In the genomic region with DNA sequence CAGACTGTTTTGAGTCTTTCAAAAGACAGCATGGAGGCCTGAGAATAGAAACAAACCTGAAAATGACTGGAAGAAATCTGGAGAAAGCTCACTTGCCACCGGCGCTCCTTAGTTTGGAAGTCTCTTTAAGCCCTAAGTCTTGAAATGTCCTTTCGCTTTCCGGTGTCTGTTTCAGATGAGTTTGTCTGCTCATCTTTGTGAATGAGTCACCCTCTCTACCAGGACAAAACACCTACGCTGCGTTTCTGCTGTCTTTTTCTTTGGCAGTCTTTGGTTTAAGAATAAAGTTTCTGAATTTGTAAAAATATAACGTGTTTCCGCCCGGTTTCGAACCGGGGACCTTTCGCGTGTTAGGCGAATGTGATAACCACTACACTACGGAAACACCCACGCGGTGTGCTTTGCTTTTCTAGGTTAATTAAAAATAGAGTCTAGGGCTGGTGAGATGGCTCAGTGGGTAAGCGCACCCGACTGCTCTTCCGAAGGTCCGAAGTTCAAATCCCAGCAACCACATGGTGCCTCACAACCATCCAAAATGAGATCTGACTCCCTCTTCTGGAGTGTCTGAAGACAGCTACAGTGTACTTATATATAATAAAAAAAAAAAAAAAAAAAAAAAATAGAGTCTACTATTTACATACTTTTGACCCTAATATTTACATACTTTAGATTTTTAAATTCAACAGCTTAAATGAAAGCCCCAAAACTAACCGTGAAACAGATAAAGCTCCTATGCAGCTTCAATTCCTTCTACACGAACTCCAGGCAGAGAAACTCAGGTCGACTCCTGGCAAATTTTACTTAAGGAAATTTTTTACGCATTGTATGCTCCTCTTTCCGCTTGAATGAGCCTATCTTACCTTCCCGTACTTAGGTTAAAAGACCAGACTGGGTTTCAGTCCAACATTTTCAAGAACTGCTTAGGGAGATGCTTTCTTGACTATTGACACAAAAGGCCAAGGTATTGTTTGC, we compare ENCODE assay signal across 8 mouse cellular contexts. TPM values are rescaled to one million over a fixed set of nuclear protein-coding genes. Genes with fewer than 3 reads are reported as not detected.
A peak's percentile ranks its signal among the peaks of the same experiment; 100 is the strongest.
DNase-seq lines count a peak whose midpoint lies in the region; ATAC-seq lines count a peak whose summit lies in the region.

No protein-coding gene starts in this region.

- peak; percentile 84 for ATAC-seq in intestine, embryonic 16.5 days
- ATAC-seq in megakaryocyte-erythroid progenitor cell, adult 5-6 weeks (replicated peaks; ENCODE audit: low FRiP score, low TSS enrichment, poor library complexity, severe bottlenecking): peak; percentile 68

- no peak overlapping the region for H3K9ac ChIP-seq in intestine, embryonic 16.5 days (ENCODE audit: low read depth, low read length)

- no peaks in the 10 kb centered on the region for H3K9me3 ChIP-seq in intestine, embryonic 16.5 days (ENCODE audit: control insufficient read depth, low read length)

- intact Hi-C loops in left cerebral cortex, postnatal 36 days (cut with DNase I): loop anchor here (5.0 kb wide), 1 partner anchor 98 kb away; no protein-coding TSS in a partner anchor

- H3K4me3 ChIP-seq in intestine, embryonic 16.5 days (ENCODE audit: low read length): peak overlapping the region; percentile 22

- H3K27me3 ChIP-seq in intestine, embryonic 16.5 days (replicated peaks; ENCODE audit: control insufficient read depth, insufficient read depth, low read length): peaks cover 26% of the 10 kb centered on the region

- H3K4me2 ChIP-seq in intestine, embryonic 16.5 days (ENCODE audit: low read depth, low read length): peak overlapping the region; percentile 38; the same call in 1 of the 2 replicates

- peak; percentile 65 for DNase-seq in right cerebral cortex, adult 18-20 months
- no peak for DNase-seq in right cerebral cortex, postnatal 25 days
- DNase-seq in cerebellum, postnatal 36 days: peak; percentile 44 to 62
- peak; percentile 49 for DNase-seq in gastrocnemius, postnatal 25 days
- peak; percentile 49 to 69 for DNase-seq in left cerebral cortex, postnatal 36 days (ENCODE audit: low spot score in 2 of 2)
- DNase-seq in spleen, postnatal 4 days (ENCODE audit: low spot score in 2 of 2): peak; percentile 84 to 92

- H3K4me1 ChIP-seq in intestine, embryonic 16.5 days (ENCODE audit: control insufficient read depth, insufficient read depth, low read length): peaks cover 16% of the 10 kb centered on the region; the same call in 1 of the 2 replicates

- H3K36me3 ChIP-seq in intestine, embryonic 16.5 days (ENCODE audit: control insufficient read depth, insufficient read depth, low read length): no peaks in the 10 kb centered on the region

- H3K27ac ChIP-seq in intestine, embryonic 16.5 days (ENCODE audit: low read length): no peak overlapping the region

- 15% methylated on average over 27 of the region's 27 CpGs for WGBS in intestine, embryonic 16.5 days

RNA-seq across cellular contexts. Expression of a gene that starts 6.2 kb away (rescaled TPM):
- not detected for total RNA-seq in gastrocnemius, postnatal 25 days (2021)
- 1.4 and 2.0 TPM in 2 replicates for polyA plus RNA-seq in intestine, embryonic 16.5 days (2015; fragmentation: Nextera tagmentation; extraction: Ambion mirVana)
- total RNA-seq in left cerebral cortex, postnatal 36 days (2021): 1 to 10 TPM in 1 of 2 experiments, under 1 TPM in 1; 0.34 to 1.1 TPM
- not detected in 2 replicates for total RNA-seq in megakaryocyte-erythroid progenitor cell, adult 5-6 weeks (2014; fragmentation: Nextera tagmentation)
- 0.19 and 0.89 TPM in 2 replicates for total RNA-seq in megakaryocyte-erythroid progenitor cell, adult 5-6 weeks (2017)

RNA-seq across cellular contexts. Expression of a gene that starts 19.6 kb away (rescaled TPM):
- 1 to 10 TPM; 2.9 to 7.7 TPM for total RNA-seq in gastrocnemius, postnatal 25 days (2021)
- 4.6 and 5.1 TPM in 2 replicates for polyA plus RNA-seq in intestine, embryonic 16.5 days (2015; fragmentation: Nextera tagmentation; extraction: Ambion mirVana)
- total RNA-seq in left cerebral cortex, postnatal 36 days (2021): 10 to 100 TPM; 24.6 to 42.5 TPM
- 11.1 TPM in 1 of 2 replicates, not detected in the other for total RNA-seq in megakaryocyte-erythroid progenitor cell, adult 5-6 weeks (2014; fragmentation: Nextera tagmentation)
- 482 and 578 TPM in 2 replicates for total RNA-seq in megakaryocyte-erythroid progenitor cell, adult 5-6 weeks (2017)

RNA-seq across cellular contexts. Expression of a gene that starts 19.9 kb away (rescaled TPM):
- total RNA-seq in gastrocnemius, postnatal 25 days (2021): 10 to 100 TPM; 13.9 to 29.0 TPM
- 1.8 and 2.9 TPM in 2 replicates for polyA plus RNA-seq in intestine, embryonic 16.5 days (2015; fragmentation: Nextera tagmentation; extraction: Ambion mirVana)
- 10 to 100 TPM; 13.0 to 13.3 TPM for total RNA-seq in left cerebral cortex, postnatal 36 days (2021)
- 142 and 423 TPM in 2 replicates for total RNA-seq in megakaryocyte-erythroid progenitor cell, adult 5-6 weeks (2014; fragmentation: Nextera tagmentation)
- 812 and 1,118 TPM in 2 replicates for total RNA-seq in megakaryocyte-erythroid progenitor cell, adult 5-6 weeks (2017)

RNA-seq across cellular contexts. Expression of a gene that starts 25.4 kb away (rescaled TPM):
- 10 to 100 TPM; 30.9 to 31.7 TPM for total RNA-seq in gastrocnemius, postnatal 25 days (2021)
- polyA plus RNA-seq in intestine, embryonic 16.5 days (2015; fragmentation: Nextera tagmentation; extraction: Ambion mirVana): 18.8 and 22.0 TPM in 2 replicates
- total RNA-seq in left cerebral cortex, postnatal 36 days (2021): 10 to 100 TPM; 65.2 to 73.2 TPM
- total RNA-seq in megakaryocyte-erythroid progenitor cell, adult 5-6 weeks (2014; fragmentation: Nextera tagmentation): 56.5 and 110 TPM in 2 replicates
- total RNA-seq in megakaryocyte-erythroid progenitor cell, adult 5-6 weeks (2017): 136 and 141 TPM in 2 replicates

RNA-seq across cellular contexts. Expression of a gene that starts 27.0 kb away (rescaled TPM):
- total RNA-seq in gastrocnemius, postnatal 25 days (2021): 10 to 100 TPM in 1 of 2 experiments, 1 to 10 TPM in 1; 3.5 to 16.1 TPM
- 17.4 and 30.0 TPM in 2 replicates for polyA plus RNA-seq in intestine, embryonic 16.5 days (2015; fragmentation: Nextera tagmentation; extraction: Ambion mirVana)
- 10 to 100 TPM in 1 of 2 experiments, 1 to 10 TPM in 1; 8.3 to 11.2 TPM for total RNA-seq in left cerebral cortex, postnatal 36 days (2021)
- total RNA-seq in megakaryocyte-erythroid progenitor cell, adult 5-6 weeks (2014; fragmentation: Nextera tagmentation): 19.5 and 69.6 TPM in 2 replicates
- 882 and 1,306 TPM in 2 replicates for total RNA-seq in megakaryocyte-erythroid progenitor cell, adult 5-6 weeks (2017)

Comparison
In these comparisons a context has a peak if more than half of its experiments do, and no peak if none do; other contexts are left out.
1. RNA of a gene that starts 19.9 kb away (total RNA-seq): 142 to 1,118 TPM in megakaryocyte-erythroid progenitor cell, adult 5-6 weeks; 13.9 to 29.0 TPM in gastrocnemius, postnatal 25 days and 13.0 to 13.3 TPM in left cerebral cortex, postnatal 36 days; every median in the first group is over 4 times any median in the second.